Comparison of ENCODE assay signal across 9 mouse cellular contexts in genomic region chr2:13010460-13011341, GRCm38 (mm10). TPM values are rescaled to one million over a fixed set of nuclear protein-coding genes. Genes with fewer than 3 reads are reported as not detected.
DNase-seq lines count a peak whose midpoint lies in the region; ATAC-seq and TF ChIP-seq lines count a peak whose summit lies in the region.
"Had no signal": no experiment of that assay in that cellular context is flagged by ENCODE, and none has a peak within 500 bp of the region (broad histone marks: within the 10 kb centered on the region; RNA-seq: fewer than 3 reads in every experiment).

No protein-coding gene starts in this region.

- no peaks in the 10 kb centered on the region for H3K9me3 ChIP-seq in limb, embryonic 14.5 days (ENCODE audit: control insufficient read depth, low read length)

- H3K9ac ChIP-seq in heart, adult 2 months (ENCODE audit: low read depth, low read length): no peak overlapping the region
- peak overlapping the region; percentile 47 for H3K9ac ChIP-seq in limb, embryonic 14.5 days (ENCODE audit: low read depth, low read length, severe bottlenecking)

- no peak overlapping the region for H3K27ac ChIP-seq in heart, adult 2 months
- H3K27ac ChIP-seq in kidney, adult 2 months (ENCODE audit: insufficient read depth, low read depth, low read length): no peak overlapping the region
- H3K27ac ChIP-seq in limb, embryonic 14.5 days (replicated peaks; ENCODE audit: low read depth, low read length): no peak overlapping the region

- intact Hi-C loops in heart, adult 2 months (cut with DNase I): no loop called here

- no peak for TF ChIP-seq POLR2A in heart, adult 2 months (IDR thresholded peaks at IDR 0.05; ENCODE audit: insufficient read depth, low read depth, low read length)
- no peak for TF ChIP-seq POLR2A in kidney, adult 2 months (IDR thresholded peaks at IDR 0.05; ENCODE audit: low read depth, low read length)
- no peak for TF ChIP-seq POLR2A in limb, embryonic 14.5 days (IDR thresholded peaks at IDR 0.05; ENCODE audit: borderline replicate concordance, extremely low read depth, insufficient read depth, insufficient read length)

- WGBS in heart, adult 2 months: under 1% methylated on average over 75 of the region's 75 CpGs
- WGBS in kidney, adult 2 months: under 1% methylated on average over 71 of the region's 75 CpGs
- 1% methylated on average over 48 of the region's 75 CpGs for WGBS in limb, embryonic 14.5 days

- no peak for TF ChIP-seq EP300 in heart, adult 2 months (IDR thresholded peaks at IDR 0.05; ENCODE audit: insufficient read depth, low read depth, low read length)

- H3K36me3 ChIP-seq in heart, adult 2 months (ENCODE audit: control insufficient read depth, insufficient read depth, low read length): no peaks in the 10 kb centered on the region
- H3K36me3 ChIP-seq in kidney, adult 2 months (ENCODE audit: control insufficient read depth, insufficient read depth, low read length): no peaks in the 10 kb centered on the region
- H3K36me3 ChIP-seq in limb, embryonic 14.5 days (ENCODE audit: control insufficient read depth, insufficient read depth, low read length): no peaks in the 10 kb centered on the region

- DNase-seq in heart, adult 11 months: peak; percentile 93
- no peak for DNase-seq in heart, adult 8-10 months (ENCODE audit: low spot score)
- DNase-seq in embryo, embryonic 9.5 days (ENCODE audit: extremely low spot score): peak; percentile 57
- peak; percentile 33 to 47 for DNase-seq in heart, adult 2 months
- DNase-seq in kidney, adult 2 months: peak; percentile 47
- peak; percentile 22 for DNase-seq in limb, embryonic 14.5 days (ENCODE audit: low spot score)
- peak; percentile 15 for DNase-seq in naive thymus-derived CD4-positive, alpha-beta T cell, adult 2 months (ENCODE audit: low read depth)
- peak; percentile 45 for DNase-seq in thymus, postnatal 25 days

- peak overlapping the region; percentile 99 for H3K4me2 ChIP-seq in limb, embryonic 14.5 days (replicated peaks; ENCODE audit: low read depth, low read length, severe bottlenecking)

- H3K79me2 ChIP-seq in heart, adult 2 months (replicated peaks; ENCODE audit: control insufficient read depth, insufficient read depth, low read length): no peaks in the 10 kb centered on the region

- H3K4me1 ChIP-seq in heart, adult 2 months (ENCODE audit: control insufficient read depth, insufficient read depth, low read length): no peaks in the 10 kb centered on the region
- H3K4me1 ChIP-seq in kidney, adult 2 months (ENCODE audit: control insufficient read depth, insufficient read depth, low read length): no peaks in the 10 kb centered on the region
- peaks cover 6% of the 10 kb centered on the region; the same call in 1 of the 2 replicates for H3K4me1 ChIP-seq in limb, embryonic 14.5 days (ENCODE audit: control insufficient read depth, insufficient read depth, low read length)

- H3K4me3 ChIP-seq in heart, adult 2 months: peak overlapping the region; percentile 50
- H3K4me3 ChIP-seq in kidney, adult 2 months (ENCODE audit: insufficient read depth, low read depth, low read length): peak overlapping the region; percentile 38; the same call in 1 of the 2 replicates
- peak overlapping the region; percentile 56 for H3K4me3 ChIP-seq in limb, embryonic 14.5 days (replicated peaks; ENCODE audit: low read length)

- TF ChIP-seq CTCF in heart, adult 2 months (IDR thresholded peaks at IDR 0.05): peak; percentile 53
- TF ChIP-seq CTCF in kidney, adult 2 months (conservative IDR thresholded peaks at IDR 0.05; ENCODE audit: insufficient read depth, insufficient read length, low read depth, low read length): 0 out of 2 replicates have a peak, but pooled peaks have one; percentile 20

- peaks cover 6% of the 10 kb centered on the region for H3K27me3 ChIP-seq in heart, adult 2 months (ENCODE audit: control insufficient read depth, insufficient read depth, low read length)
- H3K27me3 ChIP-seq in kidney, adult 2 months (replicated peaks; ENCODE audit: control insufficient read depth, insufficient read depth, low read length): no peaks in the 10 kb centered on the region
- peaks cover 41% of the 10 kb centered on the region for H3K27me3 ChIP-seq in limb, embryonic 14.5 days (ENCODE audit: control insufficient read depth, insufficient read depth, low read length)

- ATAC-seq in limb, embryonic 14.5 days (ENCODE audit: low FRiP score, low read depth): peak; percentile 38

RNA-seq across cellular contexts. Expression of gene C1ql3, which starts 0.9 kb away (rescaled TPM):
- total RNA-seq in heart, adult 8-10 months (2022): under 1 TPM; 0.11 to 0.40 (median 0.23) TPM
- total RNA-seq in heart, adult 2 months (2021): not detected
- polyA plus RNA-seq in heart, adult 2 months (2012; rRNA removed): not detected in 2 replicates
- polyA plus RNA-seq in kidney, adult 2 months (2012; rRNA removed): 0.58 and 0.68 TPM in 2 replicates
- 2.6 and 3.4 TPM in 2 replicates for polyA plus RNA-seq in limb, embryonic 14.5 days (2012; rRNA removed)
- 2.6 and 3.1 TPM in 2 replicates for polyA plus RNA-seq in limb, embryonic 14.5 days (2014; fragmentation: Nextera tagmentation; extraction: Ambion mirVana)
- total RNA-seq: MEL had no signal
